Mouse (Mus musculus) limb, embryonic 11.5 days (tissue): ENCODE results near the gene Cela1. TPM values are rescaled to one million over a fixed set of nuclear protein-coding genes. Genes with fewer than 3 reads are reported as not detected.
A peak's percentile ranks its signal among the peaks of the same experiment; 100 is the strongest.

Source experiments
- ATAC-seq: fragments of 200-750 bp; cut with Nextera tagmentation; 2 replicates; pipeline ENCODE4 v1.8.0; 2017; ENCODE audit warnings: low read depth; ENCODE audit not compliant: insufficient number of reproducible peaks, low FRiP score, low TSS enrichment
- DNase-seq: peaks from one replicate; pipeline ENCODE4 v3.0.0-alpha.2; 2015; ENCODE audit warnings: low spot score
- H3K27ac ChIP-seq: fragments of 300-500 bp; sonication (generic); replicated peaks from 2 replicates; pipeline ENCODE4 v1.5.1; 2014; ENCODE audit warnings: low read depth, mild to moderate bottlenecking, low read length
- H3K27me3 ChIP-seq: fragments of 300-500 bp; sonication (generic); 2 replicates; pipeline ENCODE4 v1.6.1; 2014; ENCODE audit warnings: mild to moderate bottlenecking, low read length, mixed read lengths; ENCODE audit not compliant: control insufficient read depth, insufficient read depth
- H3K36me3 ChIP-seq: fragments of 300-500 bp; sonication (generic); 2 replicates; pipeline ENCODE4 v1.6.1; 2014; ENCODE audit warnings: mild to moderate bottlenecking, low read length, moderate library complexity, mixed read lengths; ENCODE audit not compliant: control insufficient read depth, insufficient read depth
- H3K4me1 ChIP-seq: fragments of 300-500 bp; sonication (generic); 2 replicates; pipeline ENCODE4 v1.6.1; 2014; ENCODE audit warnings: low read length, mixed read lengths; ENCODE audit not compliant: control insufficient read depth, insufficient read depth
- H3K4me2 ChIP-seq: fragments of 300-500 bp; sonication (generic); 2 replicates; pipeline ENCODE4 v1.6.1; 2014; ENCODE audit warnings: low read depth, mild to moderate bottlenecking, moderate library complexity; ENCODE audit not compliant: severe bottlenecking
- H3K4me3 ChIP-seq: fragments of 300-500 bp; sonication (generic); 2 replicates; pipeline ENCODE4 v1.5.1; 2014; ENCODE audit warnings: low read depth, low read length
- H3K9ac ChIP-seq: fragments of 300-500 bp; sonication (generic); 2 replicates; pipeline ENCODE4 v1.6.1; 2014; ENCODE audit warnings: mild to moderate bottlenecking, low read length
- H3K9me3 ChIP-seq: fragments of 300-500 bp; sonication (generic); 2 replicates; pipeline ENCODE4 v1.6.1; 2016; ENCODE audit warnings: low read length; ENCODE audit not compliant: control insufficient read depth
- WGBS: fragments of 180-500 bp; shearing (Covaris S2); extraction: QIAGEN DNeasy Blood & Tissue Kit; methylation state at CpG from one replicate; pipeline ENCODE4 v1.1.7; 2014; 5-methylcytosine and 5-hydroxymethylcytosine counted together
- polyA plus RNA-seq: library from polyadenylated mRNA; unstranded; fragments of >200 nt; fragmentation: Nextera tagmentation; extraction: Ambion mirVana; gene quantifications from 2 replicates; pipeline ENCODE4 v1.2.1, GENCODE M21; 2014

Cela1 gene
- polyA plus RNA-seq, 1 experiment from 2014 or later = 1.4 TPM

- peaks cover 13% of the 10 kb centered on the region for H3K4me1 ChIP-seq
- no peaks in the 10 kb centered on the region for H3K36me3 ChIP-seq
- H3K27me3 ChIP-seq = peaks cover 43% of the 10 kb centered on the region
- DNase-seq (no peak), ATAC-seq (no peak)
- H3K4me2 ChIP-seq = no peak overlapping the region
- H3K27ac ChIP-seq = no peak overlapping the region
- 15% methylated on average over 6 of the region's 6 CpGs for WGBS
- H3K9ac ChIP-seq = no peak overlapping the region
- H3K9me3 ChIP-seq = no peaks in the 10 kb centered on the region
- H3K4me3 ChIP-seq = no peak overlapping the region
Measured at GRCm38 (mm10) chr15:100637661-100638060, 50.1 kb downstream of the Cela1 start.

- DNase-seq = peak; percentile 56
- no peak for ATAC-seq
- Histone ChIP-seq H3K27ac (no peak within 1 kb of the TSS), H3K36me3 (no peaks in the 10 kb centered on the region), H3K9ac (peak within 1 kb of the TSS; percentile 47; the same call in 1 of the 2 replicates), H3K4me3 (peak within 1 kb of the TSS; percentile 50), H3K4me2 (peak within 1 kb of the TSS; percentile 89), H3K27me3 (peaks cover 43% of the 10 kb centered on the region), H3K4me1 (peaks cover 13% of the 10 kb centered on the region), H3K9me3 (no peaks in the 10 kb centered on the region)
- WGBS = under 1% methylated on average over 49 of the region's 77 CpGs
Measured at GRCm38 (mm10) chr15:100636700-100637501, 50.8 kb downstream of the Cela1 start, which contains the start of gene Smagp. Smagp (minus strand) TSS chr15:100636940.

GRCm38 (mm10) chr15:100635851-100636645 is 51.7 kb downstream of the Cela1 start:
- no peak overlapping the region for H3K27ac ChIP-seq
- no peak for ATAC-seq
- no peaks in the 10 kb centered on the region for H3K9me3 ChIP-seq
- peak; percentile 47 for DNase-seq
- 3% methylated on average over 33 of the region's 38 CpGs for WGBS
- H3K9ac ChIP-seq = peak overlapping the region; percentile 47; the same call in 1 of the 2 replicates
- H3K4me2 ChIP-seq = peak overlapping the region; percentile 89
- H3K27me3 ChIP-seq = peaks cover 43% of the 10 kb centered on the region
- H3K4me1 ChIP-seq = peaks cover 13% of the 10 kb centered on the region
- peak overlapping the region; percentile 50 for H3K4me3 ChIP-seq
- no peaks in the 10 kb centered on the region for H3K36me3 ChIP-seq

- H3K36me3 ChIP-seq = no peaks in the 10 kb centered on the region
- no peaks in the 10 kb centered on the region for H3K9me3 ChIP-seq
- no peak overlapping the region for H3K9ac ChIP-seq
- ATAC-seq (no peak), DNase-seq (no peak)
- WGBS = 9% methylated on average over 9 of the region's 9 CpGs
- H3K27ac ChIP-seq = no peak overlapping the region
- no peak overlapping the region for H3K4me3 ChIP-seq
- peaks cover 43% of the 10 kb centered on the region for H3K27me3 ChIP-seq
- H3K4me2 ChIP-seq = no peak overlapping the region
- peaks cover 13% of the 10 kb centered on the region for H3K4me1 ChIP-seq
Measured at GRCm38 (mm10) chr15:100635239-100635638, 52.5 kb downstream of the Cela1 start.

- H3K4me2 ChIP-seq = no peak overlapping the region
Measured at GRCm38 (mm10) chr15:100633341-100633740, 54.4 kb downstream of the Cela1 start.

GRCm38 (mm10) chr15:100632323-100632722 is 55.4 kb downstream of the Cela1 start:
- H3K9me3 ChIP-seq = no peaks in the 10 kb centered on the region
- no peak overlapping the region for H3K4me3 ChIP-seq
- DNase-seq (no peak), ATAC-seq (no peak)
- 89% methylated on average over 5 of the region's 5 CpGs for WGBS
- H3K4me2 ChIP-seq = no peak overlapping the region
- no peaks in the 10 kb centered on the region for H3K36me3 ChIP-seq
- H3K9ac ChIP-seq = no peak overlapping the region
- H3K27ac ChIP-seq = no peak overlapping the region
- peaks cover 22% of the 10 kb centered on the region for H3K4me1 ChIP-seq
- H3K27me3 ChIP-seq = peaks cover 30% of the 10 kb centered on the region

More at GRCm38 (mm10) chr15:100633341-100633740, 54.4 kb downstream of the Cela1 start:
- peaks cover 38% of the 10 kb centered on the region for H3K27me3 ChIP-seq
- no peak overlapping the region for H3K27ac ChIP-seq
- peaks cover 13% of the 10 kb centered on the region for H3K4me1 ChIP-seq
- H3K4me3 ChIP-seq = no peak overlapping the region
- no peaks in the 10 kb centered on the region for H3K36me3 ChIP-seq
- no peaks in the 10 kb centered on the region for H3K9me3 ChIP-seq
- DNase-seq (no peak), ATAC-seq (no peak)
- WGBS = 84% methylated on average over 10 of the region's 10 CpGs
- no peak overlapping the region for H3K9ac ChIP-seq

GRCm38 (mm10) chr15:100631454-100632170 is 56.1 kb downstream of the Cela1 start:
- no peak overlapping the region for H3K4me3 ChIP-seq
- no peaks in the 10 kb centered on the region for H3K36me3 ChIP-seq
- peaks cover 23% of the 10 kb centered on the region for H3K27me3 ChIP-seq
- H3K4me2 ChIP-seq = no peak overlapping the region
- peaks cover 15% of the 10 kb centered on the region for H3K4me1 ChIP-seq
- H3K9me3 ChIP-seq = no peaks in the 10 kb centered on the region
- no peak overlapping the region for H3K9ac ChIP-seq
- ATAC-seq = no peak
- WGBS = 84% methylated on average over 12 of the region's 12 CpGs
- no peak overlapping the region for H3K27ac ChIP-seq
- DNase-seq = no peak

GRCm38 (mm10) chr15:100630126-100630525 is 57.6 kb downstream of the Cela1 start:
- DNase-seq = no peak
- WGBS = 66% methylated on average over 3 of the region's 3 CpGs
- no peak overlapping the region for H3K27ac ChIP-seq
- no peaks in the 10 kb centered on the region for H3K36me3 ChIP-seq
- no peak overlapping the region for H3K9ac ChIP-seq
- ATAC-seq = no peak
- H3K9me3 ChIP-seq = no peaks in the 10 kb centered on the region
- H3K4me2 ChIP-seq = no peak overlapping the region
- H3K4me3 ChIP-seq = no peak overlapping the region
- H3K27me3 ChIP-seq = peaks cover 8% of the 10 kb centered on the region
- peaks cover 8% of the 10 kb centered on the region; the same call in 1 of the 2 replicates for H3K4me1 ChIP-seq
